Mouse (Mus musculus): Measurements from ENCODE around the gene Opalin.

The Opalin gene

DNA sequence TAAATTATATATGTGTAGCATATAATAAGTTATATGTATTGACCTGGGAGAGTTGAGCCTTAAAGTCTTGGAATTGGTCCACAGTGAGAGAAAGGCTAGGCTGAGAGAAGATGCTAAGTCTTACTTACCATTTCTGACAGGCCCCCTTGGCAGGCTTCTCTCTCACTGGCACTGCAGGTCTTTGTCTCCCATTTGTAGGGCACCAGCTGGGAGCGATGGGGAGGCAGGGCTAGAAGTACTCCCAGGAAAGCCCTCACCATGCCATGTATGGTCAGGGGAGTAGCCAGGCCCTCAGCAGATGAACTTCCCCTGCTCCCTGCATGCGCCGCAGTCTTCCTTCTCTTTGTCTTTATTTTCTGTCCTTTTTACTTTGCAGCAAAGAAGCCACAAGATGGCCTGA is at the start of gene Opalin:
Gene Opalin (minus strand): TSS at position 208 of the 400 bp plus-strand sequence.
- ATAC-seq (ENCODE audit: insufficient number of reproducible peaks, low FRiP score, low TSS enrichment): no peak

DNA sequence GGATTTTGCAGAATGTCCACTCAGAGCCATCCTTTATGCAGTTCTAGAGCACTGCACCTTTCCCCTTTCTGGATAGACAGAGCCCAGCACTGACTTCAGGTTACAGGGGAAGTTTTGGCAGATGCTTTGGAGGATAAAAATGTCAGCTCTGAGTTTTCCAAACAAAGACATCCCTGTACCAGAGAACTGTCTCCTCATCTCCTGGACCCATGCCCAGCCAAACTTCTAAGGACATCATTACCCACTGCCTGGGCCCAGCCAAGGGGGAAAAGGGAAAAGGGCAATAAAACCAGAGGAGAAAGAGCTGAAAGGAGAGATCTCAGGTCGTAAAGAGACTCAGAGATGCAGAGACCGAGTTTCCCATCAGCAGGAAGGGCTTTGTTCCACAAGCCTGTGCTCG is 46.1 kb upstream of the Opalin start:
- ATAC-seq (ENCODE audit: insufficient number of reproducible peaks, low FRiP score, low TSS enrichment): no peak

DNA sequence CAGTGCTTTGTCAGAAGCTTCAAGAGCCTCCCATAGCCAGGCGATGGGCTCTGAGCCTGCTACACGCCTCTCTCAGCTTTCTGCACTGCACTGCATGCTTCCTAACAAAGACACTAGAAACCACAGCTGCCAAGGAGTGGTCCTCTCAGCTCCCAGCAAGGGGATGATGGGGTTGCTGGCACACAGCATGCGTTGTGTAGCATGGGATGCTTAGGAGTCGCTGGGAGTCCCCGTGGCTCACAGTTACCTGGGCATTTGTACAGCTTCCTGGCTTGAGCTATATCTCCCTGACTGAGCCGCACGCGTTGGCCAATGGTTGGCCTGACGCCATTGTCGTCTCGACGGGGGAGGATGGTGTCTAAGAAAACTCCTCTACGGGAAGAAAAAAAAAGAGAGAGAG is 43.0 kb upstream of the Opalin start:
- ATAC-seq (ENCODE audit: insufficient number of reproducible peaks, low FRiP score, low TSS enrichment): no peak

DNA sequence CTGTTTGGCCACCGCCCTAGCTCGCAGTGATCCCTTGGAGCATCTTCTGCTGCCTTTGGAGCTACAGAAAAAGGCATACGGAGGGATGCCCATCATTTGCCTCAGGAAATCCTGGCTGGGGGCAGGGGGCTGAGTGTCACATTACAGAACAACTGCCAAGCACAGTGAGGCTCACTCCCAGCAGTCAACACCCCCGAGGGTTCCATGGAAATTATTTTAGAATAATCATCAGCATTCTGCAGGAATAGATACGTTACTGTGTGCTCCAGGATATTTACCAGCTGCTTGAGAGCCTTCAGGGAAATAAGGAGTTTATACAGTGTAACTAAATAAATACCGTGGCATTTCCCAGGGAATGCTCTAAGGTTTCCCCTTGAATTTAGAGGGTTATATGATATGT is 41.4 kb upstream of the Opalin start:
- ATAC-seq (ENCODE audit: insufficient number of reproducible peaks, low FRiP score, low TSS enrichment): no peak

DNA sequence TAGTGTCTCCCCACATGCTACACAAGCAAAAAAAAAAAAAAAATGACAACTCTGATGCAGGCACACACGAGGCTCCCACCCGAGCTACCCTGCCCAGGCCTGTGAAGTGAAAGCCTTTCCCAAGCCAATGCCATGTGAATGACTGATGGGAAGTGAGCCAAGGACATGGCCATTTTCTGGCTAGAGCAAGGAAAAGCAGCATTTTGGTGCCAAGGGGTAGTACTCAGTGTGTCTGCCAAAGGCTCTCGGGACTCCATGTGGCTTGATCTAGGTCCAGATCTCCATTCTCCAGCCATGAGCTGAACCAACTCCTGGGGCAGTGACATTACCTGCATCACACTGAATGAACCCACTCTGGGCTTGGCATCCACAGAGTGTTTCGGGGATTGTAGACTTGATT is 40.4 kb upstream of the Opalin start:
- ATAC-seq (ENCODE audit: insufficient number of reproducible peaks, low FRiP score, low TSS enrichment): peak; percentile 53

DNA sequence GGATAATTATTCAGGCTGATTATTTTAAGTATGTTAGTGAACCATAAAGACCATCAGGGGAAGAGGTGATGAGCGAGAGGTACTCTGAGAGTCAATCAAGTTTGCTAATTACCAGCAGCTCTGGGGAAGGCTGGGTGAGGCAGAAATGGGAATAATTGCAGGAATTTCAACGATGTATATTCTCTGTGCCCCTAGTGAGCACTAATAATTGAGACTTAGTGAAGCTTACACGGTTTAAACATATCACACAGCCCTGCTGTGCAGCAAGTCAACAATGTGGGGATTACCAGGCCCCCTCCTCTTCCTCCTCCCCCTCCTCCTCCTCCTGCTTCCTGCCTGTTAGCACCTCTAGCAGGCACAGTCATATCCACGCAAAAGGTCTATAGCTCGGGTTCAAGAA is 37.7 kb upstream of the Opalin start:
- no peak for ATAC-seq (ENCODE audit: insufficient number of reproducible peaks, low FRiP score, low TSS enrichment)

DNA sequence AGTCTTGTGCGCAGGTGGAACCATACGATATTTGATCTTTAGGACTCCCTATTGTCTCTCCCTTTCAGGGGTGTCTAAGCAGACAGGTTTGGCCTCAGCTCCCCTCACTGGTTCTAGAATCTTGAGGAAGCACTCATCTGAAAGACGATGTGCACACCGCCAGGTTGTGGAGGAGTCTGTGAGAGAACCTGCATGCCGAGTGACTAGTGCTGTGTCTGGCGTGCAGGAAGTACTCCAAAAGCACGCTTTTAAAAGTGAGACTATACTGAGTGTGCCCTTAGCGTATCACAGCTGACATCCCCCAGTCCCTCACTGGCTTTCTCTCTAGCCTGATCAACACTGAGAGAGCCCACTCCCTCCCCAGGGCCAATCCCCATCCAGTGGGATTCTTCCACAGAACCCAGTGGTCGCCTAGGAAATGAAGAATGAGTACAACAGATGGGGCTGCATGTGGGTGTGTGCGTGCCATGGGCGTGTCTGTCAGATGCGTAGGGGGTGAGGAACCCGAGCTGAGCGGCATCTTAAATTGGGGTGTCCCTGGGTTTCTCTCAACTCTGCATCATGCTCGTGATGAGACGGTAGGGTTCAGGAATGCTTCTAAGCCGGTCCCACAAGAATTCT is 37.1 kb upstream of the Opalin start:
- ATAC-seq (ENCODE audit: insufficient number of reproducible peaks, low FRiP score, low TSS enrichment): no peak

DNA sequence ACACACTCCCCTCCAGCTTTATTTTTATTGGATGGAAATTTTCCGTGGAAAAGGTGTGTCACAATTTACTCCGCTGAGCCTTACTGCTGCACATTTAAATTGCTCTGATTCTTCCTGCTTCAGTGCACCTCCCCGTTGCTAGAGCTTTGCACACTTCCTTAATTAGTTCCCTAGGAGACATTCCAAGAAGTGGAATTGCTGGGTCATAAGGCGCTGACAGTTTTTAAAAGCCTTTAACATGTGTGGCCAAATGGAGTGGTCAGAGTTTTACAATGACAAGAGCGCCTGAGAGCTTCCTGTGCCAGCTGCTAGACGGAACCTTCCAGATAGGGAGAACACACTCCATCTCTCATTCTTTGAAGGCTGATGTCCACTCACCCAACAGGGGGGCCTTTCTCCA is 35.7 kb upstream of the Opalin start:
- no peak for ATAC-seq (ENCODE audit: insufficient number of reproducible peaks, low FRiP score, low TSS enrichment)

DNA sequence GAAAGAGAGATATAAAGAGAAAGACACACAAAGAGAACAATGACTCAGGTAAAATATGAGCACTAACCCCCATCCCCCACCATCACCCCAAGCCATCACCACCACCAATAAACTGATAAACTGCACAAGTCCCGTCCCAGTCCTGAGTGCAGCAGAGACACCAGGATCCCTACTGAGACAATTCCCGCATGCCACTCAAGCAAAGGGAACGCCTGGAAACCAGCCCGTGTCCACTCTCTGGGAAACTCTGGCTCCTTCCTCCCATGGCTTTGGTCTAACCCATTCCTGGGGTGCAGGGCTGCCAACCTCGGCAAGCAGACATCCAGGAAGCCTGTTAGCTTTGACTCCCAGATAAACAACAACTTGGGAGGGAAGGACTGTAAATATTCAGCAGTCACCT is 33.1 kb upstream of the Opalin start:
- no peak for ATAC-seq (ENCODE audit: insufficient number of reproducible peaks, low FRiP score, low TSS enrichment)

DNA sequence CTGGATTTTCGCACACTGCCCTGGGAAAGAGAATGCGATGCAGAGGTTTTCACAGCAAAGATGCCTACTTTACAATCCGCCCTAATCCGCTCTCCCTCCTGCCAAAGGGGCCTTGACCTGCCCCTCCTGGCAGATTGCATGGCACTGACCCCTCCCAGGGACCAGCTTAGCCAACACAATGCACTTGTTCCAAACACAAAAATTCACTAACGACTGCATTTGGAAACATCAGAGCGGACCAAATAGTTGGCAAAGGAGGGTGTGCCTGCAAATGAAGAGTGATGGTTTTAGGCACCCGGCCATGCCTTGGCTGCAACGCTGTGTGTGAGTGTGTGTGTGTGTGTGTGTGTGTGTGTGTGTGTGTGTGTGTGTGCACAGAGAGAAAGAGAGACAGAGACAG is 32.6 kb upstream of the Opalin start:
- ATAC-seq (ENCODE audit: insufficient number of reproducible peaks, low FRiP score, low TSS enrichment): no peak

DNA sequence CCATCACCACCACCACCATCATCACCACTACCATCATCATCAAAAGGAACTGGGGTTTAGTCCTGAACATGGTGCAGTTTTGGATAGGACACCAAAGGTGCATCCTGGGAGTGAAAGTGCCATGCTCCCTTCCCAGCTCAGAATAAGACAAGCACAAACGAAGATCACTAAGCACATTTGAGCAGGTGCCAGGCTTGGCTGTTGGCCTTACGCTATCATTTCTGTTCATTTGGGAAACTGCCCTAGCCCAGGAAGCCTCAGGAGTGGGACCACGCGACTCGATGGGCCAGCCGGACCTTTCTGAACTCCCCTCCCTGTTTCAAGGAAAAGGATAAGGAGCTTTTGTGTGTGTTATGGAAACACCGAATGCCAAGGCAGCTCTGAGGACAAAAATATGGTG is 31.8 kb upstream of the Opalin start:
- ATAC-seq (ENCODE audit: insufficient number of reproducible peaks, low FRiP score, low TSS enrichment): no peak

DNA sequence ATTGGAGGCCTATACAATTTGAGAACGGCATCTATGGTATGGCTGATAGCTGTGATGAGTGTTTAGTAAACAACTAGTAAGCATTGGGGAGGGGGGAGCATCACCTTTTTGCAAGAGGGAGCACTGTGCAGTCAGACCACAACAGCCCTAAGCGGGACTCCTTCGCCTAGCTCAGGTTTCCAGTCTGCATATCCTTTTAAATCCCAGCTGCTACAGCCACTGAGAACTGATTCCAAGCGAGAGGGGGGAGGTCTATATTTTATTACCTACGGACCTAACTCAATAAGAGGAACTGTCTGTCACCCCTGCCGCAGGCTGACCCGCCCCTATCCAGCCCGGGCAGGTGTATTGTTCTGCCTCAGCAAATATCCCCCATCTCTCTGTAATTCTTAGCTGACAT is 30.6 kb upstream of the Opalin start:
- ATAC-seq (ENCODE audit: insufficient number of reproducible peaks, low FRiP score, low TSS enrichment): no peak

DNA sequence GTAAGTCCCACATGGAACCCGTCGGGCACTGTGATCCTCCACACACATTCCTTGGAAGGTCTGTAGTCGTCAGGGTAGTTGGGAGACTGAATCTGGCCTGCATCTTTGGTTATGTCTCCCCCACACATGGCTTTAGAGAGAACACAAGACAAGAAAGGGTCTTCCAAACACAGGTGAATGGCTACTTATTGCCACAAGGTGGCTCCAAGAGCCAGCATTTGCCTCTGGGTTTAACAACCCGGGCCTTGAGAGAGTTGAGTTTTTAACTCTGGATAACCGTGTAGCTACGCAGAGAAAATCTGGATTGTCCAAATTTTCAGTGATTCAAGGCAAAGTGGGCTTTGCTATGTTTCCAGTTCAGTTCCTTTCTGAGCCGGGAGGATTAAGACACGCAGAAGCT is 28.0 kb upstream of the Opalin start:
- no peak for ATAC-seq (ENCODE audit: insufficient number of reproducible peaks, low FRiP score, low TSS enrichment)

DNA sequence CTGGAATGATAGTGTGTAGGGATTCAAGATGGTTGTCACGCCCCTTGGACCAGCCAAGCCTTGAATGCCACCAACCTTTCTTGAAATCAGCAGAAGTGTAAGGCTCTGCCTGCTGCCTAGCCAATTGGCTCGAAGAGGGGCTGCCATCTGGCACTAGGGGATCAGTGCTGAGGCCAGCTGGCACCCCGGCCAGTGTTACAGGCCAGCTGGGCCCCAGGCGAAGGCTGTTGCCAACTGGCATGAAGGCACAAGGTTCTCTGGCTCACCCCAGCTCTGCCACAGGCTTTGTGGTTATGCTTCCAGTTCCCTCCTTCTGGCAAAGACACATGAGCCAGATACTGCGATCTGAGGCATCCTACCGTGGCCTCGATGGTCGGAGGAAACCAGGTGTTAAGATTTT is 24.5 kb upstream of the Opalin start:
- peak; percentile 92 for ATAC-seq (ENCODE audit: insufficient number of reproducible peaks, low FRiP score, low TSS enrichment)

DNA sequence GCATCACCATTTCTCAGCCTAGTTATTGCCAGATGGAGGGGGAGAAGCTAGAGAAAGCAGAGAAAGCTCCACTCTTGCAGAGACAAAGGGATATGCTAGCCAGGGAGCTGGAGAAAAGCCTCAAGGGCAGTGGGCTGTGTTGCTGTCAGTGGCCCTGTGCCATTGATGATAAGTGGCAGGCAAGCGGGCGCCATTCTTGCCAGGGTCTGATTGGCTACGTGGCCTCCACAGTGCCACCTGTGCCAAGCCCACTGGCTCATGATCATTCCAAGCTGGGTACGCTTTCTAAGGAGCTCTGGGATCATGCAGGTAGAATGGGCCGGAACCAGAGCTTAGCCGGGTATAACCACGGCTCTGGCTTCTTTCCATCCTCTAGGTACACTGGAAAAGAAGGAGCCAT is 23.9 kb upstream of the Opalin start:
- ATAC-seq (ENCODE audit: insufficient number of reproducible peaks, low FRiP score, low TSS enrichment): peak; percentile 45

DNA sequence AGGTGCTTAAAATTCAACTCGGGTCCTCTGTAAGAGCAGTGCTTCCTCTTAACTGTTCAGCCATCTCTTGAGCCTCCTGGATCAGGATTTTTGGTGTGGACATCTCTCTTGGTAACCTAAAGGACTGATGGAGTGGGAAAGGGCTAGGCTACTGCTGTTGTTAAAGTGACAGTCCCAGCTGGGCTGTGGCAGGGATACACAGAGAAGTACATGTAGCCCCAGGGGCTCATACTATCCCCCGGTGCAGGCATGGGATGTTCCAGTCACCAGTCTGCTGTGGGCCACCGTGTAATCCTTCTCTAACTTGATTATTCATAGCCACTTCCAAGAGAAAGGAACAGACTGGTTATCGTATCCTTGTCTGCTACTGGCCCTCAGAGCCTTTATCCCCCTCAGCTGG is 20.1 kb upstream of the Opalin start:
- ATAC-seq (ENCODE audit: insufficient number of reproducible peaks, low FRiP score, low TSS enrichment): no peak

DNA sequence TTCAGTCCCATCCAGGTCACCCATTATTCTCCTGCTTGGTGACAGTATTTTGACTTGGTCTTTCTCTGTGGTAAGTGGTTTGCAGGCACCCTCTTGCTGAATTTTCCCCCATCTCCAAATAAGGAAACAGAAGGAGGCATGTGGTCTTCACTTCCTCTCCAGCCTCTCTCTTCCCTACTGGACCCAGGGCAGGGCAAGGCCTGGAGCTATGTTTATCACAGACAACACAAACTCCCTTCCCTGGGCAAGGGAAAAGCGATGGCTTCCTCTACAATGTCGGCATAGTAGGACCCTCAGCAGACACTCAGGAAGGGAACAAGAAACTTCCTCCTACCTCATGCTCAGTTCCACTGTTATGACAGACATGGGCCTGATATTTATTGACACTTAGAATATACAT is 15.0 kb upstream of the Opalin start:
- ATAC-seq (ENCODE audit: insufficient number of reproducible peaks, low FRiP score, low TSS enrichment): no peak

DNA sequence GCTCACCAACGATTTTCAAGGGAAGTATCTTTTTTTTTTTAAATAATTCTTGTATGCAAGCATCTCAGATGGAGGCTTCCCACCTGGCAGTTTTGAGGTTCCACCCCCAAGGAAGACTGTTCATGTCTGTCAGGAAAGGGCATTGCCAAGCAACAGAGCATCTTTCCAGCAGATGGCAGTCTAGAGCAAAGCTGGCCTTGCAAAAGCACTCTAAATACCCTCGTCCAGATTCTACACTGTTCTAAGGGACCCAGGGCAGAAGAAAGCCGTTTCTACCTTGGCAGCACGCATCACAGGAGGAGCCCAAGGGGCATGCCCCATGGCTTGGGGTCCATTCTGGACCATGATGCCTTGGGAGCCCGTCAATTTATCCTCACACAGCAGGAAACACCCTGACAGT is 12.9 kb upstream of the Opalin start:
- 0 out of 2 replicates have a peak, but pooled peaks have one; percentile 43 for ATAC-seq (ENCODE audit: insufficient number of reproducible peaks, low FRiP score, low TSS enrichment)

DNA sequence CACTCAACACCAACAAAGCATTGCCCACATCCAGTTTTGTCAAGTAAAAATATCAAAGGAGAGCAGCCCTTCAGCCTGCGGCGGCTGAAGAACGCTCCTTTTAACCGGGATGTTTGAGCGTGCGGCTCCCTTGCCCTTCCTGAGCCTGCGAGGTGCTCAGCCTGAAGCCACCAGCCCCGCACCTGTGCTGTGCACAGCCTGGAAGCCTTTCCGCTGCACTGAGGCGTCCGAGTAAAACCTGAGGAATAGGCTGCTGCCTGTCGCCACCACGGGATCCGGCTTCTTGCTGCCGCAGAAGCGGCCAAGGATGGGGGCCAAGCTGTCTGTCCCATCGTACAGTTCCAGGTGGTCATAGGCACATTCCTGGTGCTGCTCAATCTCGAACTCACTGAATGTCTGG is 11.6 kb upstream of the Opalin start:
- ATAC-seq (ENCODE audit: insufficient number of reproducible peaks, low FRiP score, low TSS enrichment): no peak

DNA sequence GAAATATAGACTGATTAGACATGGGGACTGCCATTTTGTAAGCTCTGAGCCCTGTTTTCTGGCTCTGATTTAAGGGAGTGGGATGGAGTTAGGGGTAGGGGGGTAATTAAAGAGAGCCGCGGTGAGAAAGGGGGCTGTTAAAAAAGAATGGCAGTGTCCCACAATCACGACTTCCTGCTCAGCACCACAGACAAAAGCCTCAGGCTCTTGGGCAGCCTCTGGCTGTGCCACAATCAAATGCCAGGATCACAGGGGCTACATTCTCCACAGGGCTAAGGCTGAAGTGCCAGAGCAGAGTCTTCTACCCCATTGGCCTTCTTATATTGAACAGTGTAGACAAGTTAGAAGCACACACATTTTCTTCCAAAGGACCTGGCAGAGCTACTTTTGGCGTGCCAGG is 11.0 kb upstream of the Opalin start:
- ATAC-seq (ENCODE audit: insufficient number of reproducible peaks, low FRiP score, low TSS enrichment): no peak

DNA sequence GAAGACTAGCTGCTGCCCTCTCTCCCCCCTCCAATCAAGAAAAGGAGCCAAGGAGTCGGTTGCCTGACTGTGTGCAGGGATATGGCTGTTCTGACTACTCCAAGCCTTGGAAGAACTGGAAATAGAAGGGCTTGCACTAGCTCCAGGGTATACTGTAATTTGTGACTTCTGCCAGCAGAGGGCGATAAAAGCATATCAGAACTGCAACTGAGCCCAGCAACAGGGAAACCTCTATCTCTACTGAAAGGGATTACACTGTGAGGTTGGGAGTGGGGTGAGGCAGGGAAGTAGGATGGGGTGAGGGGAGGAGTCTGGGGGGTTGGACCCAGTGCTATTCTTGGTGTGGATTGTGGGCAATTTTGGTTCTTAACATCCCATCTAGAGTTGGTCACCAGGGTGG is 9.8 kb upstream of the Opalin start:
- peak; percentile 71 for ATAC-seq (ENCODE audit: insufficient number of reproducible peaks, low FRiP score, low TSS enrichment)

DNA sequence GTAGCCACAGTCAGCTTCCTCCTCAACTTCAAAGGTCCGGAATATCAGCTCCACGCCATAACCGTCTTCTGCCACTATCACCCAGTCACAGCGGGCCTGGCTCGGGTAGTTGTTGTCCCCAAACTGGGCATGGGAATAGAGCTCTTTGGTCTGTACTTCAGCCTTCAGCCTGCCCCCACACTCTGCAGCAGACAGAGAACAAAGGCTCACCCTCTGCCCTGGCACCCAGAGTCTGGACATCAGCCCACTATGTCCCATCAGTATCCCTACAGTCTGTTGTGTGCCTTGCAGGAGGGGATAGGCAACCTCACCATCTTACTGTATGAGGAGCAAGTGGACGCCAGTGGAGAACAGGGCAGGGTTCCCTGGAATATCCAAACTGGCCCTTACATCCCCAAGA is 9.4 kb upstream of the Opalin start:
- ATAC-seq (ENCODE audit: insufficient number of reproducible peaks, low FRiP score, low TSS enrichment): peak; percentile 26; the same call in 1 of the 2 replicates

DNA sequence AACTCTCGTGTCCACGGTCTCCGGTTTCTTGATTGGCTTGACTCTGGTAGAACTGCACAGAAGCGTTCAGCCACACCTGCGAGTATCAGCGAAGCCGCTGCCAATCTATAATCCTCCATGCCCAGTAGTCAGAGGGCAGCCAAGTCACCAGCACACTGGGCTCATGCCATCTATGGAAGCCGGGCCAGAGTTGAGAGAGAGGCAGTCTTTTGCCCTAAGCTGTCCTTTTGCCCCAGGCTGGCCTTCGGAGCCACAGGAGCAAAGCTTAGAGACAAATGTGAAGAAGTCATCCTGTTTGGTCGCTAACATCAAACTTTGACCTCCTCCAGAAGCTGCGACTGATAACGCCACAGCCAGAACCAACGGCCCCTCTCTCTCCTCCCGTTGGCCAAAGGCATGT is 6.7 kb upstream of the Opalin start:
- ATAC-seq (ENCODE audit: insufficient number of reproducible peaks, low FRiP score, low TSS enrichment): no peak
